Mouse (Mus musculus): ENCODE measurements around the gene Aqp12. TPM values are rescaled to one million over a fixed set of nuclear protein-coding genes. Genes with fewer than 3 reads are reported as not detected.

Gene Aqp12
- polyA plus RNA-seq, 1 experiment from 2014 or later: not detected

GRCm38 (mm10) chr1:92984999-92985398 is 21.1 kb upstream of the Aqp12 start:
- WGBS: 88% methylated on average over 5 of the region's 5 CpGs
- ATAC-seq: no peak
- Histone ChIP-seq H3K4me2 (replicated peaks) (no peak overlapping the region), H3K4me3 (replicated peaks) (no peak overlapping the region), H3K27ac (no peak overlapping the region), H3K9ac (replicated peaks) (no peak overlapping the region), H3K36me3 (no peaks in the 10 kb centered on the region), H3K9me3 (no peaks in the 10 kb centered on the region), H3K27me3 (no peaks in the 10 kb centered on the region), H3K4me1 (replicated peaks) (no peaks in the 10 kb centered on the region)

GRCm38 (mm10) chr1:92988894-92989293 is 17.2 kb upstream of the Aqp12 start:
- Histone ChIP-seq H3K36me3 (no peaks in the 10 kb centered on the region), H3K4me1 (replicated peaks) (no peaks in the 10 kb centered on the region), H3K4me2 (replicated peaks) (no peak overlapping the region), H3K9ac (replicated peaks) (no peak overlapping the region), H3K4me3 (replicated peaks) (no peak overlapping the region), H3K27me3 (no peaks in the 10 kb centered on the region), H3K27ac (no peak overlapping the region), H3K9me3 (no peaks in the 10 kb centered on the region)
- 82% methylated on average over 4 of the region's 4 CpGs for WGBS
- no peak for ATAC-seq

GRCm38 (mm10) chr1:92989891-92990290 is 16.2 kb upstream of the Aqp12 start:
- Histone ChIP-seq H3K9ac (replicated peaks) (no peak overlapping the region), H3K4me3 (replicated peaks) (no peak overlapping the region), H3K4me1 (replicated peaks) (no peaks in the 10 kb centered on the region), H3K9me3 (no peaks in the 10 kb centered on the region), H3K4me2 (replicated peaks) (no peak overlapping the region), H3K27ac (no peak overlapping the region), H3K27me3 (no peaks in the 10 kb centered on the region), H3K36me3 (no peaks in the 10 kb centered on the region)
- no peak for ATAC-seq
- WGBS: 75% methylated on average over 4 of the region's 4 CpGs

- ATAC-seq: no peak
- Histone ChIP-seq H3K36me3 (no peaks in the 10 kb centered on the region), H3K9ac (replicated peaks) (no peak overlapping the region), H3K4me1 (replicated peaks) (no peaks in the 10 kb centered on the region), H3K27me3 (no peaks in the 10 kb centered on the region), H3K9me3 (no peaks in the 10 kb centered on the region), H3K4me3 (replicated peaks) (no peak overlapping the region), H3K4me2 (replicated peaks) (no peak overlapping the region), H3K27ac (no peak overlapping the region)
- WGBS: 79% methylated on average over 6 of the region's 6 CpGs
Measured at GRCm38 (mm10) chr1:92992214-92992855, 13.8 kb upstream of the Aqp12 start.

GRCm38 (mm10) chr1:92992880-92993279 is 13.3 kb upstream of the Aqp12 start:
- 64% methylated on average over 2 of the region's 2 CpGs for WGBS
- no peak for ATAC-seq
- H3K36me3 ChIP-seq: no peaks in the 10 kb centered on the region

GRCm38 (mm10) chr1:93009196-93009595 is 3.1 kb downstream of the Aqp12 start:
- H3K4me2 ChIP-seq (replicated peaks): no peak overlapping the region
- no peak for ATAC-seq
- no peak overlapping the region for H3K4me3 ChIP-seq (replicated peaks)
- H3K9ac ChIP-seq (replicated peaks): no peak overlapping the region
- no peaks in the 10 kb centered on the region for H3K27me3 ChIP-seq
- WGBS: 81% methylated on average over 4 of the region's 4 CpGs
- no peaks in the 10 kb centered on the region for H3K4me1 ChIP-seq (replicated peaks)
- no peak overlapping the region for H3K27ac ChIP-seq
- H3K9me3 ChIP-seq: no peaks in the 10 kb centered on the region
- no peaks in the 10 kb centered on the region for H3K36me3 ChIP-seq

More at GRCm38 (mm10) chr1:92992880-92993279, 13.3 kb upstream of the Aqp12 start:
- no peak overlapping the region for H3K27ac ChIP-seq
- H3K9ac ChIP-seq (replicated peaks): no peak overlapping the region
- H3K4me2 ChIP-seq (replicated peaks): no peak overlapping the region
- no peaks in the 10 kb centered on the region for H3K27me3 ChIP-seq
- H3K4me1 ChIP-seq (replicated peaks): no peaks in the 10 kb centered on the region
- no peak overlapping the region for H3K4me3 ChIP-seq (replicated peaks)
- H3K9me3 ChIP-seq: no peaks in the 10 kb centered on the region

- Histone ChIP-seq H3K4me2 (replicated peaks) (no peak overlapping the region), H3K4me3 (replicated peaks) (no peak overlapping the region), H3K9ac (replicated peaks) (no peak overlapping the region), H3K9me3 (no peaks in the 10 kb centered on the region), H3K27ac (no peak overlapping the region), H3K27me3 (no peaks in the 10 kb centered on the region), H3K36me3 (0 out of 2 replicates have a peak, but pooled peaks cover 4% of the 10 kb centered on the region), H3K4me1 (replicated peaks) (no peaks in the 10 kb centered on the region)
- WGBS: 32% methylated on average over 3 of the region's 3 CpGs
- peak; percentile 26; the same call in 1 of the 2 replicates for ATAC-seq
Measured at GRCm38 (mm10) chr1:93010731-93011130, 4.6 kb downstream of the Aqp12 start.

- no peaks in the 10 kb centered on the region for H3K27me3 ChIP-seq
- no peak overlapping the region for H3K9ac ChIP-seq (replicated peaks)
- no peak overlapping the region for H3K27ac ChIP-seq
- no peak overlapping the region for H3K4me2 ChIP-seq (replicated peaks)
- H3K9me3 ChIP-seq: no peaks in the 10 kb centered on the region
- peaks cover 17% of the 10 kb centered on the region for H3K36me3 ChIP-seq
- 83% methylated on average over 7 of the region's 7 CpGs for WGBS
- H3K4me1 ChIP-seq (replicated peaks): no peaks in the 10 kb centered on the region
- no peak for ATAC-seq
- no peak overlapping the region for H3K4me3 ChIP-seq (replicated peaks)
Measured at GRCm38 (mm10) chr1:93012103-93012585, 6.0 kb downstream of the Aqp12 start.

- H3K4me1 ChIP-seq (replicated peaks): no peaks in the 10 kb centered on the region
- peaks cover 28% of the 10 kb centered on the region for H3K36me3 ChIP-seq
- H3K27me3 ChIP-seq: no peaks in the 10 kb centered on the region
- H3K27ac ChIP-seq: no peak overlapping the region
- no peak overlapping the region for H3K4me3 ChIP-seq (replicated peaks)
- no peak overlapping the region for H3K9ac ChIP-seq (replicated peaks)
- WGBS: 81% methylated on average over 4 of the region's 4 CpGs
- H3K9me3 ChIP-seq: no peaks in the 10 kb centered on the region
- ATAC-seq: no peak
- no peak overlapping the region for H3K4me2 ChIP-seq (replicated peaks)
Measured at GRCm38 (mm10) chr1:93013367-93013766, 7.2 kb downstream of the Aqp12 start.

GRCm38 (mm10) chr1:93014460-93014859 is 8.3 kb downstream of the Aqp12 start:
- peak; percentile 54; the same call in 1 of the 2 replicates for ATAC-seq
- Histone ChIP-seq H3K27me3 (no peaks in the 10 kb centered on the region), H3K4me2 (replicated peaks) (no peak overlapping the region), H3K9ac (replicated peaks) (no peak overlapping the region), H3K4me3 (replicated peaks) (no peak overlapping the region), H3K4me1 (replicated peaks) (no peaks in the 10 kb centered on the region), H3K27ac (no peak overlapping the region), H3K36me3 (peaks cover 39% of the 10 kb centered on the region), H3K9me3 (no peaks in the 10 kb centered on the region)

- WGBS: 69% methylated on average over 2 of the region's 2 CpGs
- H3K4me3 ChIP-seq (replicated peaks): no peak overlapping the region
- H3K27me3 ChIP-seq: no peaks in the 10 kb centered on the region
- no peak overlapping the region for H3K9ac ChIP-seq (replicated peaks)
- no peaks in the 10 kb centered on the region for H3K4me1 ChIP-seq (replicated peaks)
- no peak for ATAC-seq
- no peak overlapping the region for H3K4me2 ChIP-seq (replicated peaks)
- peaks cover 46% of the 10 kb centered on the region for H3K36me3 ChIP-seq
- H3K9me3 ChIP-seq: no peaks in the 10 kb centered on the region
- H3K27ac ChIP-seq: no peak overlapping the region
Measured at GRCm38 (mm10) chr1:93015136-93015535, 9.0 kb downstream of the Aqp12 start.

- WGBS: 92% methylated on average over 10 of the region's 10 CpGs
- H3K27me3 ChIP-seq: no peaks in the 10 kb centered on the region
- H3K4me1 ChIP-seq (replicated peaks): no peaks in the 10 kb centered on the region
- H3K27ac ChIP-seq: no peak overlapping the region
- H3K9me3 ChIP-seq: no peaks in the 10 kb centered on the region
- H3K4me2 ChIP-seq (replicated peaks): no peak overlapping the region
- H3K36me3 ChIP-seq: peaks cover 82% of the 10 kb centered on the region
- no peak for ATAC-seq
- no peak overlapping the region for H3K9ac ChIP-seq (replicated peaks)
- no peak overlapping the region for H3K4me3 ChIP-seq (replicated peaks)
Measured at GRCm38 (mm10) chr1:93018716-93019115, 12.6 kb downstream of the Aqp12 start.

GRCm38 (mm10) chr1:93020602-93021001 is 14.5 kb downstream of the Aqp12 start:
- 79% methylated on average over 4 of the region's 4 CpGs for WGBS
- no peaks in the 10 kb centered on the region for H3K4me1 ChIP-seq (replicated peaks)
- ATAC-seq: no peak

More at GRCm38 (mm10) chr1:93020602-93021001, 14.5 kb downstream of the Aqp12 start:
- Histone ChIP-seq H3K4me3 (replicated peaks) (no peak overlapping the region), H3K36me3 (peaks cover 98% of the 10 kb centered on the region), H3K9me3 (no peaks in the 10 kb centered on the region), H3K27ac (no peak overlapping the region), H3K9ac (replicated peaks) (no peak overlapping the region), H3K4me2 (replicated peaks) (no peak overlapping the region), H3K27me3 (no peaks in the 10 kb centered on the region)
